Mouse (Mus musculus) CH12.LX (cell line): ENCODE results near the gene Fam3b.

ENCODE experiments used
- CTCF ChIP-seq, 2 experiments: IDR thresholded peaks in 1 of 2; conservative IDR thresholded peaks in 1 of 2; 2 replicates each; pipeline ENCODE4 v1.5.1; 2011 to 2012; ENCODE audit warnings: low read depth in 2 of 2, low read length in 2 of 2, improper control_type of control experiment in 1 of 2, inconsistent platforms in 1 of 2, mild to moderate bottlenecking in 1 of 2, moderate library complexity in 1 of 2
- EP300 ChIP-seq: IDR thresholded peaks from 2 replicates; pipeline ENCODE4 v1.6.1; 2011; ENCODE audit warnings: low read length, improper control_type of control experiment
- HCFC1 ChIP-seq: IDR thresholded peaks from 2 replicates; pipeline ENCODE4 v1.6.1; 2012; ENCODE audit warnings: low read depth, mild to moderate bottlenecking, inconsistent platforms, low read length, improper control_type of control experiment
- MAZ ChIP-seq: IDR thresholded peaks from 2 replicates; pipeline ENCODE4 v1.6.1; 2012; ENCODE audit warnings: low read depth, mild to moderate bottlenecking, inconsistent platforms, low read length, improper control_type of control experiment, moderate library complexity
- MYC ChIP-seq: IDR thresholded peaks from 2 replicates; pipeline ENCODE4 v1.6.1; 2011; ENCODE audit warnings: low read depth, mild to moderate bottlenecking, improper control_type of control experiment, low read length
- POLR2A ChIP-seq: IDR thresholded peaks from 2 replicates; pipeline ENCODE4 v1.6.1; 2011; ENCODE audit warnings: low read depth, mild to moderate bottlenecking, improper control_type of control experiment, low read length
- SIN3A ChIP-seq: IDR thresholded peaks from 2 replicates; pipeline ENCODE4 v1.6.1; 2012; ENCODE audit warnings: low read length, improper control_type of control experiment, inconsistent platforms

- TF ChIP-seq MAZ: no peak
- TF ChIP-seq EP300: no peak
- no peak for TF ChIP-seq CTCF (conservative IDR thresholded peaks at IDR 0.05 in 1 of 2, IDR thresholded peaks at IDR 0.05 in 1 of 2; ENCODE audit: low read depth in 2 of 2, low read length in 2 of 2)
- no peak for TF ChIP-seq POLR2A
- TF ChIP-seq SIN3A: no peak
- no peak for TF ChIP-seq MYC
- no peak for TF ChIP-seq HCFC1
These were observed 80.4 kb downstream of the Fam3b start for GRCm38 (mm10) chr16:97434206-97434605.
